Mouse (Mus musculus) erythroblast, embryonic 14.5 days (primary cell): Measurements from ENCODE around the gene Eaf1. TPM values are rescaled to one million over a fixed set of nuclear protein-coding genes. Genes with fewer than 3 reads are reported as not detected.
"Not testable (repeated sequence)": the region's sequence is repeated elsewhere in the genome, so short reads cannot be mapped to it uniquely, and the experiment has no call there.

Experiments
- H3K27me3 ChIP-seq: 2 replicates; pipeline ENCODE4 v1.6.1; 2012; ENCODE audit warnings: inconsistent platforms; ENCODE audit not compliant: control insufficient read depth
- H3K36me3 ChIP-seq: 2 replicates; pipeline ENCODE4 v1.6.1; 2012; ENCODE audit warnings: mild to moderate bottlenecking, inconsistent platforms; ENCODE audit not compliant: control insufficient read depth
- H3K4me1 ChIP-seq: 2 replicates; pipeline ENCODE4 v1.6.1; 2012; ENCODE audit warnings: inconsistent platforms; ENCODE audit not compliant: control insufficient read depth
- H3K4me3 ChIP-seq: replicated peaks from 2 replicates; pipeline ENCODE3; 2012; ENCODE audit warnings: moderate library complexity, mild to moderate bottlenecking, inconsistent platforms
- H3K9me3 ChIP-seq: 2 replicates; pipeline ENCODE4 v1.6.1; 2012; ENCODE audit warnings: low read length, inconsistent platforms, mixed read lengths; ENCODE audit not compliant: control insufficient read depth
- GATA1 ChIP-seq: IDR thresholded peaks from 2 replicates; pipeline ENCODE4 v1.6.1; 2012; ENCODE audit warnings: low read length, inconsistent platforms, mixed read lengths
- TAL1 ChIP-seq: IDR thresholded peaks from 3 replicates; pipeline ENCODE4 v1.6.1; 2012; ENCODE audit warnings: low read length, inconsistent platforms, mixed read lengths
- polyA plus RNA-seq: library from polyadenylated mRNA; stranded (reverse); fragments of >175 nt; gene quantifications from 2 replicates; pipeline ENCODE4 v1.2.3, GENCODE M21; 2012

Eaf1 gene
- polyA plus RNA-seq = 18.0 and 27.2 TPM in 2 replicates

DNA sequence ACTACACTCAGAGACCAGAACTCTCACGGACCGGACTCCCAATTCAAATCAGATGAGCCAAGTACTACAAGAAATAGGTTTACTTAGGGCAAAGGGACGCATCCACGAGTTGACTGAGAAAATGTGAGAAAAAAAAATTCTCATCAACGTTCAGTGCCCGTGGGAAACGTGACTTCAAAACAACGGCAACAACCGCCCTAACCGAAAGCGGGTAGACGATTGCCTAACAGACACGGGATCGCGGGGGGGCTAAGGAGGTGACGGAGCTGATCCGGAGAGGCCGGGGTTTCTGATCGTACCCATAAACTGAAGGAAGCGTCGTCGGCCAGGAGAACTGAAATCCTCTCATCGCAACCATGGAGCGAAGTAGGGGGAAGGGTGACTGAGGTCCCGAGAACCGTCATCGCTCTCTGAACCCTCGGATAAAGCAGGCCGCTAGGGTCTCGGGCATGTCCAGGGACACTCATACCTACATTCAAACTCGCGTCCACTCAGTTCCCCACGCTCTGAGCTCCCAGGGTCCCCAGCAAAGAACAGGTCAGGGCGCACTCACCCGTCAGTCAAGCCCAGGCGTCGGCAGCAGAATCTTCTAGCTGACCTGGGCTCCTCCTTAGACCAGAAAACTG lies at the start of gene Eaf1:
Gene Eaf1 (plus strand): TSS at position 51 of the 626 bp plus-strand sequence.
- H3K4me3 ChIP-seq = peak within 1 kb of the TSS; percentile 70
- H3K36me3 ChIP-seq = peaks cover 68% of the 10 kb centered on the region
- peaks cover 53% of the 10 kb centered on the region for H3K4me1 ChIP-seq
- TF ChIP-seq TAL1 = no peak
- TF ChIP-seq GATA1 = no peak
- no peaks in the 10 kb centered on the region for H3K27me3 ChIP-seq
- no peaks in the 10 kb centered on the region for H3K9me3 ChIP-seq

DNA sequence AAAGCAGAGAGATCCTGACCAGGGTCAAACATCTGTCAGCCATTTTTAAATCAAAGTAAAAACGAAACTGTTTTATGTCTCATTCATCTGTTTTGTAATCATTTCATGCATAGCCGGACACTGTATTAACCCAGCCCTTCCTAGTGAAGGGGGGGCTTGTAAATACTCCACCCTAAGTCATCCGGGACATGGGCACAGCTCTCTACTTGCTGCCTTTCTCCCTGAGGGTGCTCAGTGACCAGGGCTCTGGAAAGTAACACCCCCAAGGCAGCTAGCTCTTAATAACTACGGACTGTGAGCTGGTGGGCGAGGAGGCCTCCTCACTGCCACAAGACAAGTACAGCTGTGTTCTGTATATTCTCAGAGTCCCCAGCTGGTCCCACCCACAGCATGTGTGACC lies 45.2 kb upstream of the Eaf1 start:
- TF ChIP-seq GATA1 = no peak
- TF ChIP-seq TAL1 = no peak
- H3K36me3 ChIP-seq = no peaks in the 10 kb centered on the region
- H3K4me1 ChIP-seq = peaks cover 7% of the 10 kb centered on the region
- H3K9me3 ChIP-seq = no peaks in the 10 kb centered on the region
- no peaks in the 10 kb centered on the region for H3K27me3 ChIP-seq
- no peak overlapping the region for H3K4me3 ChIP-seq

DNA sequence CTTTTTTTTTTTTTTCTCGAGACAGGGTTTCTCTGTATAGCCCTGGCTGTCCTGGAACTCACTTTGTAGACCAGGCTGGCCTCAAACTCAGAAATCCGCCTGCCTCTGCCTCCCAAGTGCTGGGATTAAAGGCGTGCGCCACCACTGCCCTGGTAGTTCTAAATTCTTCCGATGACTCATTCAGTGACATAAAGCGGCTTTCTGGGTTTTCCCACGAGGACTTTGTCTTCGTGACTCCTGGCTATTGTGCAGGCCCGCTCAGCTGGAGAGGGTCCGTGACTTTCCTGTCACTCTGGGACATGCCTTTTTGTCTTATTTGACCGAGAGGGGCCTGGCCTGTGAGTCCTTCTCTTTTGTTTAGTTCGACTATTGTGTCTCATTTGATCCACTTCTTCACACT lies 40.3 kb upstream of the Eaf1 start:
- not testable (repeated sequence) for H3K9me3 ChIP-seq, H3K27me3 ChIP-seq, H3K4me3 ChIP-seq, H3K4me1 ChIP-seq, H3K36me3 ChIP-seq

DNA sequence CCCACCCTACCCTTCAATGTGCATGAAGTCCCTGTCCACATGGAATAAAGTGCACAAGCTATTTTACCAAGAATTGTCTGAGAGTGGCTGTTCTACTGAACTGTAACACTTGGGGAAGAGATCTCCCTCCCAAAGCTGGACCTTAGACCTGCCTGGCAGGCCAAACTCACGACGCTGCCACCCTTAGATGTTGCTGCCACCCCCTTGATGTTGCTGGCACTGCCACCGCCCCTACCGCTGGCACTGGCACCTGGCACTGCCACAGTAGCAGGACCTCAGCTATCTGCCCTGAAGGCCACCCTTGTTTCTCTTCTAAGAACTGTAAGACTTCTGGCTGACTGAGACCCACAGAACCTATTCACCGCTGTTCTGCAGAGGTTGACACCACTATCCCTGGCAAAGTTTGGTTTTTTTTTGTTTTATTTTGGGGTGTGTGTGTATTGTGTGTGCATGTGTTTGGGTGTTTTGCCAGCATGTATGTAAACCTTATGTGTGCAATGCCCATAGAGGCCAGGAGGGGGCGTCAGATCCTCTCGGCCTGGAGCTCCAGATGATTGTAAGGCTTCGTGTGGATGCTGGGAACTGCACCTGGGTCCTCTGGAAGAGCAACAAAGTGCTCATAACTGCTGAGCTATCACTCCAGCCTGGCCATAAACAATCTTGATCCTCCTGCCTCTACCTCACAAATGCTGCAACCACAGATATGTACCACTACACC lies 39.2 kb upstream of the Eaf1 start:
- H3K9me3 ChIP-seq = no peaks in the 10 kb centered on the region
- TF ChIP-seq GATA1 = no peak
- no peak for TF ChIP-seq TAL1

DNA sequence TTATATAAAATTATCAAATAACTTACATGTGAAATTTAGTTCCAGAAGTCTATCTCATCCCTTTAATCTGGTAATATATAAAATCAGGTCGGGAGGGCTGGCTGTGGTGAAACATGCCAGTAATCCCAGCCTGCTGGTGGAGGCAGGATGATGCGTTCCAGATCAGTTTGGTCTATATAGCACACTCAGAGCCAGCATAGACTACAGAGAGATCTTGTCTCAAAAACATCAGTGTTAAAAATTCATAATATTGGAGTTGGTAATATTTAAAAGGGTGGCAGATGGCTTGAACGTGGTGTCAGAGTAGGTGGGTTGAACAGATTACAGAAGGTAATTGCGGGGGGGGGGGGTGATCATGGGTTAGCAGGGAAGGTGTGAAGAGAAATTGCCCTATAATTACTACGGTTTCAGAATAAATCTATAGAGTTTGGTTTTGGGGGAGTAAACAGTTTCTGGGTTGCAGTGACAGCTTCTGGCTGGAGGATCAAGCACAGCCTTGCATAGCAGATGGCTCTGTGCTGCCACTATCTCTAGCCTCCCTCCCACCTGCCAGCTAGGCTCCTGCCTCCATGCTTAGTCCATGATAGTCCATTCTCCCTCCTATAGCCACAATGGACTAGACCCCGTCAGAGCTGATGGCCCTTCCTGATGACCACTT lies 38.0 kb upstream of the Eaf1 start:
- Histone ChIP-seq H3K9me3 (no peaks in the 10 kb centered on the region), H3K27me3 (no peaks in the 10 kb centered on the region; the same call in 1 of the 2 replicates), H3K4me3 (no peak overlapping the region), H3K36me3 (no peaks in the 10 kb centered on the region), H3K4me1 (peaks cover 9% of the 10 kb centered on the region)
- no peak for TF ChIP-seq GATA1
- TF ChIP-seq TAL1 = no peak

More for the DNA sequence above, 39.2 kb upstream of the Eaf1 start:
- no peak overlapping the region for H3K4me3 ChIP-seq
- no peaks in the 10 kb centered on the region for H3K36me3 ChIP-seq
- H3K27me3 ChIP-seq = no peaks in the 10 kb centered on the region; the same call in 1 of the 2 replicates
- H3K4me1 ChIP-seq = peaks cover 9% of the 10 kb centered on the region

DNA sequence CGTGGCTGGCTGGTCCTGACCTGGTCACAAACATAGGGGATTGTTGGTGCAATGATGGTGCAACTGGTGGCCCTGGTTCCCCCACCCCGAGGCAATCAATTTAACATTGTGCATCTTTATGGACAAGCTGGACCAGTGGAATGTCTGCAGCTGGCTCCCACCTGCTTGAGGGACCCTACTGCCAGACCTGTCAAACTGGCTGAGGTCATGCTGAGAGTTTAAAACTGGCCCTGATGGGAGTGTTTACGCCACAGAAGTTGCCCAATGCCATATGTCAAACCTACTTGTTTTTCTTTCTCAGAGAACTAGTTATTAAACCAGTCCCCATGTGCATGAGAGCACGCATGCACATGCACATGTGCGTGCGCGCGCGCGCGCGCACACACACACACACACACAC lies 36.2 kb upstream of the Eaf1 start:
- H3K9me3 ChIP-seq = no peaks in the 10 kb centered on the region
- H3K27me3 ChIP-seq = no peaks in the 10 kb centered on the region; the same call in 1 of the 2 replicates
- TF ChIP-seq TAL1 = no peak
- no peak for TF ChIP-seq GATA1
- H3K36me3 ChIP-seq = no peaks in the 10 kb centered on the region
- H3K4me3 ChIP-seq = no peak overlapping the region
- peaks cover 8% of the 10 kb centered on the region for H3K4me1 ChIP-seq

DNA sequence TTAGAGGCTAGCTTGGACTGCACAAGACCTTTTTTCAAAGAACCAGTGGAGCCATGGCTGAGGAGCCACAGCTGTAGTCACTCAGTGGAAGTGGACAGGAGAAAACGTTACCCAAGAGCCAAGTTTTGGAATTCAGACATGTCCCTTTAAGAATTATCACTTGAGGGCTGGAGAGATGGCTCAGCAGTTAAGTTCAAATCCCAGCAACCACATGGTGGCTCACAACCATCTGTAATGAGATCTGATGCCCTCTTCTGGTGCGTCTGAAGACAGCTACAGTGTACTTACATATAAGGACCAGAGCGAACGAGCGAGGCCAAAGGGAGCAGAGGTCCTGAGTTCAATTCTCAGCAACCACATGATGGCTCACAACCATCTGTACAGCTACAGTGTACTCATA lies 32.0 kb upstream of the Eaf1 start:
- not testable (repeated sequence) for H3K27me3 ChIP-seq, H3K9me3 ChIP-seq, H3K4me1 ChIP-seq, H3K36me3 ChIP-seq, H3K4me3 ChIP-seq

DNA sequence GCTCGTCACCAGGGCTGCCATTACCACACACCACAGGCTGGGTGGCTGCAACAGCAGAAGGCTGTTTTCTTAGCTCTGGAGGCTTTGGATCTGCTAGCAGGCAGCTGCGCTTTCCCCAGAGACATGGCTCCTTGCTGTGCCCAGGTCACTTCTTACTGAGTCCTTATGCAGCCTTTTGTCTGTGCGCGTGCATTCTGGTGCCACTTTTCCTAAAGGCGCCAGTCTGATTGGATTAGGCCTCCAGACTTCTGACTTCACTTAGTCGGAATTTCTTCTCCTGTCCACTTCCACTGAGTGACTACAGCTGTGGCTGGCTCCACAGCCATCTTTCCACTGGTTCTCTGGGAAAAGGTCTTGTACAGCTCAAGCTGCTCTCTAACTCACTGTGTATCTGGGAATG lies 31.3 kb upstream of the Eaf1 start:
- H3K9me3 ChIP-seq = no peaks in the 10 kb centered on the region
- H3K4me1 ChIP-seq = no peaks in the 10 kb centered on the region
- H3K27me3 ChIP-seq = no peaks in the 10 kb centered on the region
- H3K4me3 ChIP-seq = no peak overlapping the region
- H3K36me3 ChIP-seq = no peaks in the 10 kb centered on the region
- TF ChIP-seq TAL1 (no peak), GATA1 (no peak)

DNA sequence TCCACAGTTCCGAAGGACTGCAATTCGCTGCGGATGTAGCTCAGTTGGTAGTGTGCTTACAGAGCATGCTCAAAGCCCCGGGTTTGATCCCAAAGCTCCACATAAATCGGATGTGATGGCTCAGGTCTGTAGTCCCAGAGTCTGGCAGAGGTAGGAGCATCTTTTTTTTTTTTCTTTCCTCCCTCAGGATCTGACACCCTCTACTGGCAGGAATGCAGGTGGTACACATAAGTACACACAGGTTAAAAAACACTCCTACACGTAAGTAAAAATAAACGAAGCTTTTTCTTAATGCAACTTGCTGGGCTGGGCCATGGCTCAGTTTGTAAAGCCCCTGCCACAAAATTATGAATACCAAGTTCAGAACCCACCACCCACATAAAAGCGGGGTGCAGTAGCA lies 30.0 kb upstream of the Eaf1 start:
- Histone ChIP-seq H3K4me1 (no peaks in the 10 kb centered on the region), H3K36me3 (no peaks in the 10 kb centered on the region), H3K4me3 (no peak overlapping the region), H3K27me3 (no peaks in the 10 kb centered on the region), H3K9me3 (no peaks in the 10 kb centered on the region)
- TF ChIP-seq TAL1 (no peak), GATA1 (no peak)
